Mouse (Mus musculus) heart, postnatal 0 days (tissue): ENCODE measurements around the gene Magel2.

Source experiments
- CTCF ChIP-seq: IDR thresholded peaks from 2 replicates; pipeline ENCODE4 v1.5.1; 2016; ENCODE audit warnings: antibody characterized with exemption, control low read depth, low read depth
- EP300 ChIP-seq: IDR thresholded peaks from 2 replicates; pipeline ENCODE4 v1.6.1; 2016; ENCODE audit warnings: antibody characterized with exemption, low read depth

- TF ChIP-seq CTCF (no peak), EP300 (no peak)
Measured at GRCm38 (mm10) chr7:62366730-62367129, 10.1 kb upstream of the Magel2 start.
